Mouse (Mus musculus) liver, embryonic 14.5 days (tissue): ENCODE results near the gene Catip.

ENCODE experiments used
- CTCF ChIP-seq: IDR thresholded peaks from 2 replicates; pipeline ENCODE4 v1.5.1; 2016; ENCODE audit warnings: antibody characterized with exemption, low read depth, control low read depth
- EP300 ChIP-seq: IDR thresholded peaks from 2 replicates; pipeline ENCODE4 v1.6.1; 2016; ENCODE audit warnings: antibody characterized with exemption, low read depth

- TF ChIP-seq CTCF, result no peak
- TF ChIP-seq EP300, result no peak
Measured at GRCm38 (mm10) chr1:74415143-74415542, 53.2 kb downstream of the Catip start.
